Mouse (Mus musculus) ES-E14 (cell line): ENCODE measurements around the gene Mrpl47. TPM values are rescaled to one million over a fixed set of nuclear protein-coding genes. Genes with fewer than 3 reads are reported as not detected.

ENCODE experiments used
- DNase-seq: peaks from one replicate; pipeline ENCODE4 v3.0.0-alpha.2; 2013; ENCODE audit warnings: low read depth, low spot score
- H3K27ac ChIP-seq: 2 replicates; pipeline ENCODE4 v1.5.1; 2012; ENCODE audit warnings: low read depth, mild to moderate bottlenecking, low read length, moderate library complexity, mixed read lengths; ENCODE audit not compliant: poor library complexity, insufficient read depth, severe bottlenecking
- H3K36me3 ChIP-seq: 2 replicates; pipeline ENCODE4 v1.6.1; 2012; ENCODE audit warnings: mild to moderate bottlenecking, low read length, moderate library complexity, mixed read lengths; ENCODE audit not compliant: control insufficient read depth, poor library complexity, insufficient read depth, severe bottlenecking
- H3K4me1 ChIP-seq, 2 experiments: fragments of 150-350 bp in 1 of 2; sonication (generic) in 1 of 2; 2 replicates each; pipeline ENCODE4 v1.6.1; 2012; ENCODE audit warnings: low read length in 2 of 2, mild to moderate bottlenecking in 1 of 2, mixed read lengths in 1 of 2; ENCODE audit not compliant: control insufficient read depth in 2 of 2, insufficient read depth in 2 of 2, poor library complexity in 1 of 2
- H3K4me3 ChIP-seq, 2 experiments: fragments of 150-350 bp in 1 of 2; sonication (generic) in 1 of 2; 2 replicates each; pipeline ENCODE4 v1.5.1; 2012; ENCODE audit warnings: low read length in 2 of 2, low read depth in 1 of 2, mild to moderate bottlenecking in 1 of 2, mixed read lengths in 1 of 2; ENCODE audit not compliant: insufficient read depth in 1 of 2, poor library complexity in 1 of 2, severe bottlenecking in 1 of 2
- H3K9ac ChIP-seq: 2 replicates; pipeline ENCODE4 v1.6.1; 2012; ENCODE audit warnings: low read depth, mild to moderate bottlenecking, low read length, mixed read lengths; ENCODE audit not compliant: poor library complexity, insufficient read depth, severe bottlenecking
- H3K9me3 ChIP-seq: fragments of 150-350 bp; sonication (generic); 2 replicates; pipeline ENCODE4 v1.6.1; 2012; ENCODE audit warnings: low read depth, mild to moderate bottlenecking, low read length; ENCODE audit not compliant: control insufficient read depth, insufficient read depth
- CHD2 ChIP-seq: IDR thresholded peaks from 2 replicates; pipeline ENCODE4 v1.6.1; 2014; ENCODE audit warnings: mild to moderate bottlenecking, low read depth, low read length, inconsistent platforms
- HCFC1 ChIP-seq: IDR thresholded peaks from 2 replicates; pipeline ENCODE4 v1.6.1; 2012; ENCODE audit warnings: low read length, inconsistent platforms, borderline replicate concordance; ENCODE audit not compliant: insufficient read depth
- MAFK ChIP-seq: IDR thresholded peaks from 2 replicates; pipeline ENCODE4 v1.6.1; 2014; ENCODE audit warnings: mild to moderate bottlenecking, low read depth, low read length, inconsistent platforms; ENCODE audit not compliant: insufficient read depth
- ZC3H11A ChIP-seq: IDR thresholded peaks from 2 replicates; pipeline ENCODE4 v1.6.1; 2012; ENCODE audit warnings: low read depth, mild to moderate bottlenecking, inconsistent platforms, low read length, borderline replicate concordance
- ZNF384 ChIP-seq: IDR thresholded peaks from 2 replicates; pipeline ENCODE4 v1.6.1; 2012; ENCODE audit warnings: low read depth, low read length, inconsistent platforms
- in situ Hi-C, 2 experiments: fragments of 600-800 bp; cut with MboI; formaldehyde crosslinking; loops; one replicate each; pipeline ENCODE4 v1.15.1; 2025; ENCODE audit warnings: low sequenced_read_pairs in 2 of 2, inconsistent platforms in 1 of 2; ENCODE audit not compliant: unreplicated experiment in 2 of 2
- total RNA-seq: library from RNA; depleted of rRNA; stranded (reverse); fragments of 300-350 nt; gene quantifications from 2 replicates; pipeline ENCODE4 v1.2.3, GENCODE M21; 2012; rRNA removed

Gene Mrpl47
- 34.9 and 40.3 TPM in 2 replicates for total RNA-seq

GRCm38 (mm10) chr3:32737172-32737655 lies at the start of gene Mrpl47:
TSS of gene Mrpl47 (minus strand) at chr3:32737605.
- in situ Hi-C loops: no loop called here
- H3K4me3 ChIP-seq: peak within 1 kb of the TSS; percentile 86 to 99
- peaks cover 6% of the 10 kb centered on the region for H3K36me3 ChIP-seq
- no peak for DNase-seq
- H3K27ac ChIP-seq: peak within 1 kb of the TSS; percentile 86
- TF ChIP-seq ZC3H11A (no peak), MAFK (no peak), CHD2 (no peak), HCFC1 (no peak), ZNF384 (no peak)
- no peaks in the 10 kb centered on the region for H3K9me3 ChIP-seq
- H3K4me1 ChIP-seq: peaks cover 0 to 2% of the 10 kb centered on the region in 2 experiments; a peak in 1 of 4 replicates
- peak within 1 kb of the TSS; percentile 93 for H3K9ac ChIP-seq

GRCm38 (mm10) chr3:32770781-32771180 lies 33.4 kb upstream of the Mrpl47 start:
- Histone ChIP-seq H3K36me3 (no peaks in the 10 kb centered on the region), H3K27ac (no peak overlapping the region), H3K4me1 (no peaks in the 10 kb centered on the region), H3K9me3 (0 out of 2 replicates have a peak, but pooled peaks cover 1% of the 10 kb centered on the region), H3K9ac (no peak overlapping the region), H3K4me3 (no peak overlapping the region)
- TF ChIP-seq ZC3H11A (no peak), MAFK (no peak), CHD2 (no peak), ZNF384 (no peak), HCFC1 (no peak)
- in situ Hi-C loops: no loop called here
- no peak for DNase-seq

- in situ Hi-C loops: no loop called here
- no peak for TF ChIP-seq ZNF384
- no peak for TF ChIP-seq CHD2
- TF ChIP-seq ZC3H11A: no peak
- TF ChIP-seq HCFC1: no peak
- TF ChIP-seq MAFK: no peak
- no peak for DNase-seq
- H3K36me3 ChIP-seq: no peaks in the 10 kb centered on the region
- peaks cover 4 to 5% of the 10 kb centered on the region in 2 experiments; a peak in 3 of 4 replicates for H3K4me1 ChIP-seq
- H3K9ac ChIP-seq: no peak overlapping the region
- no peaks in the 10 kb centered on the region for H3K9me3 ChIP-seq
- H3K4me3 ChIP-seq: peak overlapping the region; percentile 17 to 42; a peak in 3 of 4 replicates
- no peak overlapping the region for H3K27ac ChIP-seq
These were observed 26.5 kb upstream of the Mrpl47 start for GRCm38 (mm10) chr3:32763902-32764301.

GRCm38 (mm10) chr3:32762962-32763361 lies 25.6 kb upstream of the Mrpl47 start:
- peak; percentile 45 for DNase-seq
- Histone ChIP-seq H3K27ac (peak overlapping the region; percentile 26; the same call in 1 of the 2 replicates), H3K9ac (no peak overlapping the region), H3K9me3 (no peaks in the 10 kb centered on the region), H3K36me3 (no peaks in the 10 kb centered on the region), H3K4me1 (peaks cover 5 to 6% of the 10 kb centered on the region in 2 experiments; a peak in 3 of 4 replicates), H3K4me3 (peak overlapping the region; percentile 28 to 30; a peak in 1 of 4 replicates)
- TF ChIP-seq HCFC1: no peak
- TF ChIP-seq MAFK: no peak
- TF ChIP-seq CHD2: no peak
- no peak for TF ChIP-seq ZNF384
- no peak for TF ChIP-seq ZC3H11A
- in situ Hi-C loops: no loop called here

GRCm38 (mm10) chr3:32759212-32759611 lies 21.8 kb upstream of the Mrpl47 start:
- peak overlapping the region; percentile 91; the same call in 1 of the 2 replicates for H3K27ac ChIP-seq
- no peaks in the 10 kb centered on the region; the same call in 1 of the 2 replicates for H3K36me3 ChIP-seq
- TF ChIP-seq ZNF384 (peak; percentile 95), CHD2 (0 out of 2 replicates have a peak, but pooled peaks have one; percentile 15), HCFC1 (no peak)
- H3K4me3 ChIP-seq: peak overlapping the region in 1 of 2 experiments; percentile 14; a peak in 1 of 4 replicates
- DNase-seq: peak; percentile 64
- H3K9me3 ChIP-seq: no peaks in the 10 kb centered on the region
- in situ Hi-C loops: no loop called here
- H3K9ac ChIP-seq: no peak overlapping the region
- peaks cover 6 to 10% of the 10 kb centered on the region in 2 experiments; a peak in 3 of 4 replicates for H3K4me1 ChIP-seq
